Mouse (Mus musculus): ENCODE data around the gene Hsf5. TPM values are rescaled to one million over a fixed set of nuclear protein-coding genes. Genes with fewer than 3 reads are reported as not detected.

Hsf5 gene
- polyA plus RNA-seq, 1 experiment from 2014 or later: 0.51 TPM

GRCm38 (mm10) chr11:87704289-87704688 is 87.3 kb downstream of the Hsf5 start:
- Histone ChIP-seq H3K4me2 (no peak overlapping the region), H3K4me1 (replicated peaks) (no peaks in the 10 kb centered on the region; the same call in 1 of the 2 replicates), H3K4me3 (no peak overlapping the region), H3K36me3 (no peaks in the 10 kb centered on the region), H3K9ac (no peak overlapping the region), H3K27ac (no peak overlapping the region), H3K9me3 (no peaks in the 10 kb centered on the region), H3K27me3 (peaks cover 9% of the 10 kb centered on the region)
- WGBS: 84% methylated on average over 9 of the region's 9 CpGs
- no peak for ATAC-seq (ENCODE audit: low FRiP score)

GRCm38 (mm10) chr11:87707570-87707969 is 90.6 kb downstream of the Hsf5 start:
- H3K4me2 ChIP-seq: no peak overlapping the region
- H3K9me3 ChIP-seq: no peaks in the 10 kb centered on the region
- ATAC-seq (ENCODE audit: low FRiP score): no peak
- WGBS: 16% methylated on average over 8 of the region's 8 CpGs
- no peak overlapping the region for H3K27ac ChIP-seq
- peaks cover 10% of the 10 kb centered on the region for H3K4me1 ChIP-seq (replicated peaks)
- H3K9ac ChIP-seq: no peak overlapping the region
- H3K4me3 ChIP-seq: no peak overlapping the region
- peaks cover 31% of the 10 kb centered on the region for H3K27me3 ChIP-seq
- no peaks in the 10 kb centered on the region for H3K36me3 ChIP-seq

GRCm38 (mm10) chr11:87708979-87709378 is 92.0 kb downstream of the Hsf5 start:
- Histone ChIP-seq H3K27ac (no peak overlapping the region), H3K4me1 (replicated peaks) (peaks cover 10% of the 10 kb centered on the region), H3K4me2 (no peak overlapping the region), H3K27me3 (peaks cover 31% of the 10 kb centered on the region), H3K9ac (no peak overlapping the region), H3K36me3 (no peaks in the 10 kb centered on the region), H3K9me3 (no peaks in the 10 kb centered on the region), H3K4me3 (no peak overlapping the region)
- WGBS: 83% methylated on average over 5 of the region's 5 CpGs
- no peak for ATAC-seq (ENCODE audit: low FRiP score)

Other genes with a start within 250 kb of the Hsf5 start
- 5.1 and 6.2 TPM in 2 replicates for gene Rad51c, start 212.2 kb upstream of the Hsf5 start, polyA plus RNA-seq (2015; fragmentation: Nextera tagmentation; extraction: Ambion mirVana)
- 1.00 and 1.0 TPM in 2 replicates for gene Tex14, start 212.1 kb upstream of the Hsf5 start, polyA plus RNA-seq (2015; fragmentation: Nextera tagmentation; extraction: Ambion mirVana)
- gene Gm11492, start 50.5 kb upstream of the Hsf5 start, polyA plus RNA-seq (2015; fragmentation: Nextera tagmentation; extraction: Ambion mirVana): not detected in 2 replicates
- 20.2 and 22.4 TPM in 2 replicates for gene Sept4, start 48.3 kb upstream of the Hsf5 start, polyA plus RNA-seq (2015; fragmentation: Nextera tagmentation; extraction: Ambion mirVana)
- 60.4 and 60.7 TPM in 2 replicates for gene Mtmr4, start 25.0 kb upstream of the Hsf5 start, polyA plus RNA-seq (2015; fragmentation: Nextera tagmentation; extraction: Ambion mirVana)
- 0.71 and 0.75 TPM in 2 replicates for gene Rnf43, start 45.6 kb downstream of the Hsf5 start, polyA plus RNA-seq (2015; fragmentation: Nextera tagmentation; extraction: Ambion mirVana)
- 143 and 150 TPM in 2 replicates for gene Supt4a, start 120.4 kb downstream of the Hsf5 start, polyA plus RNA-seq (2015; fragmentation: Nextera tagmentation; extraction: Ambion mirVana)
- 40.7 and 40.8 TPM in 2 replicates for gene Tspoap1, start 143.4 kb downstream of the Hsf5 start, polyA plus RNA-seq (2015; fragmentation: Nextera tagmentation; extraction: Ambion mirVana)
- 0.65 and 1.00 TPM in 2 replicates for gene Mpo, start 176.4 kb downstream of the Hsf5 start, polyA plus RNA-seq (2015; fragmentation: Nextera tagmentation; extraction: Ambion mirVana)
- 0.41 and 1.5 TPM in 2 replicates for gene Lpo, start 211.1 kb downstream of the Hsf5 start, polyA plus RNA-seq (2015; fragmentation: Nextera tagmentation; extraction: Ambion mirVana)
- gene Mks1, start 236.1 kb downstream of the Hsf5 start, polyA plus RNA-seq (2015; fragmentation: Nextera tagmentation; extraction: Ambion mirVana): 14.7 and 15.3 TPM in 2 replicates